Mouse (Mus musculus) lung, embryonic 14.5 days (tissue): ENCODE measurements around the gene Rab11fip3. TPM values are rescaled to one million over a fixed set of nuclear protein-coding genes. Genes with fewer than 3 reads are reported as not detected.

Experiments
- ATAC-seq: fragments of 200-750 bp; cut with Nextera tagmentation; 2 replicates; pipeline ENCODE4 v1.8.0; 2017; ENCODE audit warnings: mild to moderate bottlenecking, moderate TSS enrichment, moderate library complexity; ENCODE audit not compliant: insufficient read depth
- DNase-seq: peaks from one replicate; pipeline ENCODE4 v3.0.0-alpha.2; 2015
- H3K27ac ChIP-seq: fragments of 300-500 bp; sonication (generic); 2 replicates; pipeline ENCODE4 v1.5.1; 2014; ENCODE audit warnings: low read depth, mild to moderate bottlenecking, moderate library complexity
- H3K27me3 ChIP-seq: fragments of 300-500 bp; sonication (generic); 2 replicates; pipeline ENCODE4 v1.6.1; 2014; ENCODE audit warnings: low read length, control low read depth; ENCODE audit not compliant: insufficient read depth
- H3K36me3 ChIP-seq: fragments of 300-500 bp; sonication (generic); 2 replicates; pipeline ENCODE4 v1.6.1; 2014; ENCODE audit warnings: control low read depth; ENCODE audit not compliant: insufficient read depth
- H3K4me1 ChIP-seq: fragments of 300-500 bp; sonication (generic); 2 replicates; pipeline ENCODE4 v1.6.1; 2014; ENCODE audit warnings: antibody characterized with exemption, control low read depth; ENCODE audit not compliant: insufficient read depth
- H3K4me2 ChIP-seq: fragments of 300-500 bp; sonication (generic); 2 replicates; pipeline ENCODE4 v1.6.1; 2014; ENCODE audit warnings: mild to moderate bottlenecking
- H3K4me3 ChIP-seq: fragments of 300-500 bp; sonication (generic); 2 replicates; pipeline ENCODE4 v1.5.1; 2014; ENCODE audit warnings: low read depth, low read length
- H3K9ac ChIP-seq: fragments of 300-500 bp; sonication (generic); 2 replicates; pipeline ENCODE4 v1.6.1; 2014
- H3K9me3 ChIP-seq: fragments of 300-500 bp; sonication (generic); 2 replicates; pipeline ENCODE4 v1.6.1; 2016; ENCODE audit warnings: low read depth, low read length, control low read depth
- CTCF ChIP-seq: IDR thresholded peaks from 2 replicates; pipeline ENCODE4 v1.5.1; 2016; ENCODE audit warnings: antibody characterized with exemption, low read depth
- WGBS: fragments of 180-500 bp; shearing (Covaris S2); extraction: QIAGEN DNeasy Blood & Tissue Kit; methylation state at CpG from one replicate; pipeline ENCODE4 v1.1.7; 2014; 5-methylcytosine and 5-hydroxymethylcytosine counted together
- polyA plus RNA-seq: library from polyadenylated mRNA; unstranded; fragments of >200 nt; fragmentation: Nextera tagmentation; extraction: Ambion mirVana; gene quantifications from 2 replicates; pipeline ENCODE4 v1.2.1, GENCODE M21; 2014

The Rab11fip3 gene
- polyA plus RNA-seq, 1 experiment from 2014 or later, result 15.3 TPM

DNA sequence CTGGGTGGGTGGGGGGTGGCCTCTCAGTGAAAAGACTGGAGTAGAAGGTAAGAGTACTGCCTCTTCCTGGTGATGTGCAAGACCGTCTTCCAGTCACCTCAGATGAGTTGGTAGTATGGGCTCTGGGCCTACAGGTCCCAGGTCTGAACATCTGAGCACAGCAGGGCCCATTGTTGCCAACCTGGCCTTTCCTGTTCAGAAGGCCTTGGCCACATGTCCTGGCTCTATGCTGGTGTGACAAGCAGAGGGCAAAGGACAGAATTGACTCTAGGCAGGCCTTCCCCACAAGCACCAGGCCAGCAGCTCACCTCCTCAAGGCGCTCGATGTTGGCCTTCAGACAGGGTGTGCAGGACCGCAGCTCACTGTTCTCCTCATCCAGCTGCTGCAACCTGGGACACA lies 77.1 kb downstream of the Rab11fip3 start:
- no peak for ATAC-seq
- TF ChIP-seq CTCF, result no peak

DNA sequence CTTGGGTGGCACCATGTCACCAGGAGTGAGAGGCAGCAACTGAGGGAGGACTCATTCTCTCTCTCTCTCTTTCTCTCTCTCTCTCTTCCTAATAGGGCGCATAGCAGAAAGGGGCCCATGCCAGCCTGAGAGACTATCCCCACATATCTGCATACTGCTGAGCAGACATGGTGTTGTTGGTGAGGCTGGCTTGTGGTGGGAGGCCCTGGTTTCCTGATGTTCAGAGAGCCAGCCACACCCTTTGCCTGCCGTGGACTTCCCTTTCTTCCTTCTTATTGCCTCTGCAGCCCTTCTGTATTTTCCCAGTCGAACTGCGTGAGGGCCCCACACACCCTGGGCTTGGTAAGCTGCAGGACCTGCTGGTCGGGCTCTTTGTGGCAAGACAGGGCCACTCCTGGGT lies 79.0 kb downstream of the Rab11fip3 start:
- peaks cover 51% of the 10 kb centered on the region for H3K36me3 ChIP-seq
- H3K4me1 ChIP-seq, result no peaks in the 10 kb centered on the region
- WGBS, result 90% methylated on average over 5 of the region's 5 CpGs
- H3K9ac ChIP-seq, result no peak overlapping the region
- H3K27ac ChIP-seq, result no peak overlapping the region
- no peak for ATAC-seq
- no peaks in the 10 kb centered on the region for H3K27me3 ChIP-seq
- no peak overlapping the region for H3K4me2 ChIP-seq
- no peak for DNase-seq
- no peak for TF ChIP-seq CTCF
- no peaks in the 10 kb centered on the region for H3K9me3 ChIP-seq
- H3K4me3 ChIP-seq, result no peak overlapping the region

More for the DNA sequence above, 77.1 kb downstream of the Rab11fip3 start:
- Histone ChIP-seq H3K4me3 (no peak overlapping the region), H3K4me1 (no peaks in the 10 kb centered on the region), H3K4me2 (no peak overlapping the region), H3K9me3 (no peaks in the 10 kb centered on the region), H3K9ac (no peak overlapping the region), H3K27me3 (no peaks in the 10 kb centered on the region), H3K36me3 (peaks cover 59% of the 10 kb centered on the region), H3K27ac (no peak overlapping the region)
- 98% methylated on average over 4 of the region's 4 CpGs for WGBS
- DNase-seq, result no peak

DNA sequence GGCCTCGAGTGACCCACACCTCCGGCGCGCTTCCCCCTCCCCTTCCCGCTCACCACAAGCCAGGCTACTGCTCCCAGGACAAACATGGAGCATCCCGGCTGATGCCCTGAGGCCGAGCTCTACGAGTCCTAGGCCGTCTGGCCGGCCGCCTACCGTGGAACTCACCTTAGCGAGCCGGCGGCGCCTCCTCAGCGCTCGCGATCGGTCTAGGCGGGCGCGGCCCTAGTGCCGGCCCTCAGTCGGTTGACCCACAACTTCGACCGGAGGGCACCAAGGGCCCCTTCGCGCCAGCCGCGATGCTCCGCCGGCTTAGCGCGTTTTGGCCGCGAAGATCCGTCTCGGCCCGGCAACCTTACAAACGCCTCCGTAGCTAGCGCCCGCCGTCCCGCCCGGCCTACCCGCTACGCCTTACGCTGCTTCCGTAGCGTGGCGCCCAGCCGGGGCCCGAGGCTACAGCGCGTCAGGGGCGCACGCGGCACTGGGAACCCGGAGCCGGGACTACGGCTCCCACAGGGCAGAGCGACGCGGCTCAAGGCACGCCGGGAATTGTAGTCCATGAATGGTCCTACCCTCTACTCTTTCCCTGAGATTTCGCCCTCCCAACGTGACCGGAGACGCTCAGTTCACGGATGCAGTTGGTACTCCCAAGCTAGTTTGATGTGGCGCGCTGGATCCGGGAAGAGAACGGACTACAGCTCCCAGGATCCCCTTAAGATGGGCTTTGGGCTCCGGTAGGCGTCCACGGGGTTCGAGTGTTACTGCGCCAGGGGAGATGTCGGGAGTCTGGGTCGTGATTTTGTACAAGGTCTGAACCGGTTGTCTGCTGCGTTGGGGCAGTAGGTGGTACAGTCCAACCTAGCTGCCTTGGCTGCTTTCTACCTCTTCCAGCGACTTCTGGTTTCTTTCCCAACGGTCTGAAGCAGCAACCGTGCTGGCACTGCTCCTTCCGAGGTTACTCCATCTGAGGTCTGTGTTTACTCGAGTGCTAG lies 83.8 kb downstream of the Rab11fip3 start, which contains the start of gene Capn15:
Gene Capn15, minus strand, starts transcription at position 491 of the 989 bp plus-strand sequence.
- no peaks in the 10 kb centered on the region for H3K9me3 ChIP-seq
- peak within 1 kb of the TSS; percentile 88 for H3K4me2 ChIP-seq
- under 1% methylated on average over 91 of the region's 91 CpGs for WGBS
- peak; percentile 99 for DNase-seq
- TF ChIP-seq CTCF, result no peak
- peak within 1 kb of the TSS; percentile 88 for H3K9ac ChIP-seq
- H3K27me3 ChIP-seq, result no peaks in the 10 kb centered on the region
- H3K36me3 ChIP-seq, result peaks cover 18% of the 10 kb centered on the region
- peak within 1 kb of the TSS; percentile 95 for H3K4me3 ChIP-seq
- H3K27ac ChIP-seq, result peak within 1 kb of the TSS; percentile 62
- 0 out of 2 replicates have a peak, but pooled peaks cover 6% of the 10 kb centered on the region for H3K4me1 ChIP-seq
- ATAC-seq, result peak; percentile 100

DNA sequence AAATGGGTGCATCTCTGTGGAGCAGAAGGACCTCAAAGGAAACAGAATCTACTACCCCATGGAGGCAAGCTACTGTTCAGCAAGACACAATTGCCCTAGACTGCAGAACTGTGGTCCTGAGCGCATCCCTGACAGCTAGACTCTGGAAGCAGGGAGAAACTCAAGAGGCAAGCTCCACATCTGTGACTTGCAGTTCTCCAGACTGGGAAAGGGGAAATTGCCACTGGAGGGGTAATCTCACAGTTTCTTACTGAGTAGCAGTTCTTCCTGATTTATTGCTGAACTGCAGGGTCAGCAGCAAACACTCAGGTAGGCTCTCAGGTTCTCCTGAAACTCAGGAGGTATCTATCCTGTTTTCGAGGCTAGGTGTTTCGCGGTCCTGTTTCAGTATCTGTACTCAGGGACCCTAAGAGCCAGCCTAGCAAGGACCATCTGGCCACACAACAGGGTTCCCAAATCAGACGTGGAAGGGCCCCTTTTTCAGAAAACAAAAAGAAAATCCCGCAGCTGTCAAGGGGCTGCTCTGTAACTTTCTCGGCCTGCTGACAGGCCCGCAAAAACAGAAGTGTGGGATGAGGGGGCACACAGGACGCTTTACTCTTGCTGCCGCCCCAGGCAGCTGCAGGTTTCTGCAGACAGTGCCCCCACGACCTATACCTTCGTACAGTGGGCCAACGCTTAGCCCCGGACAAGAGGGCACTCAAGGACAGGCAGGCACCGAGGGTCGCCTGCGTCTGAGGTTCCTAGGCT lies 84.6 kb downstream of the Rab11fip3 start:
- no peak for TF ChIP-seq CTCF
- DNase-seq, result peak; percentile 16
- H3K27ac ChIP-seq, result peak overlapping the region; percentile 62; the same call in 1 of the 2 replicates
- peaks cover 9% of the 10 kb centered on the region; the same call in 1 of the 2 replicates for H3K36me3 ChIP-seq
- ATAC-seq, result no peak
- H3K9ac ChIP-seq, result peak overlapping the region; percentile 88
- no peaks in the 10 kb centered on the region for H3K9me3 ChIP-seq
- 9% methylated on average over 17 of the region's 17 CpGs for WGBS
- H3K4me3 ChIP-seq, result peak overlapping the region; percentile 95
- H3K4me1 ChIP-seq, result 0 out of 2 replicates have a peak, but pooled peaks cover 6% of the 10 kb centered on the region
- H3K27me3 ChIP-seq, result no peaks in the 10 kb centered on the region
- H3K4me2 ChIP-seq, result peak overlapping the region; percentile 88

DNA sequence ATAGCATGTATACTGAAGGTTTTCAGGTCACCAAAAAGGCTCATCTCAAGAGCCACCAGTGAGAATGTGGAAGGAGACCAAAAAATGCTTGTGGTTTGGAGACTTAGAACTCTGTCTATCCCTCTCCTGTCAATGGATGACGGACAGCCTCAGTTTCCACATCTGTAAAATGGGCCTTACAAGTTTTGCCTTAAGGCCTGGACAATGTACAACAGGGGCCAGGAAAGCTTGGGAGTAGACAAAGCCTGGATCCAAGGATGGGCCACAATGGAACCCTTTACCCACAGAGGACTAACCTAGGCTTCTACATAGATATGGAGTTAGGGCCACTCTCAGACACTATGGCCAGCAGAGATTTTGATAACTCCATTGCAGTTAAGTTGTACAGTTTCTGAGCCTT lies 85.3 kb downstream of the Rab11fip3 start:
- Histone ChIP-seq H3K4me1 (0 out of 2 replicates have a peak, but pooled peaks cover 6% of the 10 kb centered on the region), H3K4me3 (peak overlapping the region; percentile 95), H3K4me2 (peak overlapping the region; percentile 88), H3K9ac (peak overlapping the region; percentile 88), H3K27ac (no peak overlapping the region), H3K27me3 (no peaks in the 10 kb centered on the region), H3K36me3 (peaks cover 4% of the 10 kb centered on the region; the same call in 1 of the 2 replicates), H3K9me3 (no peaks in the 10 kb centered on the region)
- DNase-seq (no peak), ATAC-seq (no peak)
- no peak for TF ChIP-seq CTCF
- WGBS, result 95% methylated on average over 1 of the region's 1 CpGs

DNA sequence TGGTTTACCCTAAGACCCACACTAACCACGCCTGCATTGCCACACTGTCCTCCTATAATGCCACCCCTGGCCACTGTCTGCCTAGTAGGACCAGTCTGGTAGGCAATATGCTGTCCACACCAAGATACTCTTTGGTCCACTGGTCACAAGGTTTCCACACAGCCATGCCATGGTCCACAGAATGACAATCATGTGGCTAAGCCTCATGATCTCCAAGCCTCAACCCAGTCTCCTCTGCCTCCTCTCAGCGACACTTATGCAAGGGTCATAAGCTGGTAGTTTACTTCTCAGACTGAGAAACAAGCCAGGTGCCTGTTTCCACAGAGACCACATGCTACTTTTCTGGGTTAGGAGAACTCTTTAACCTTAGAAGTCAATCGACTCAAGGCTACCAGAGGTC lies 86.4 kb downstream of the Rab11fip3 start:
- Histone ChIP-seq H3K36me3 (no peaks in the 10 kb centered on the region), H3K4me1 (0 out of 2 replicates have a peak, but pooled peaks cover 6% of the 10 kb centered on the region), H3K4me3 (no peak overlapping the region), H3K9ac (no peak overlapping the region), H3K27ac (no peak overlapping the region), H3K27me3 (no peaks in the 10 kb centered on the region), H3K9me3 (no peaks in the 10 kb centered on the region), H3K4me2 (no peak overlapping the region)
- TF ChIP-seq CTCF, result no peak
- 87% methylated on average over 3 of the region's 3 CpGs for WGBS
- no peak for DNase-seq
- no peak for ATAC-seq
